Mouse (Mus musculus): Measurements from ENCODE around the gene Gldc. TPM values are rescaled to one million over a fixed set of nuclear protein-coding genes. Genes with fewer than 3 reads are reported as not detected.

The Gldc gene
- polyA plus RNA-seq, 1 experiment from 2014 or later: 1.1 TPM

DNA sequence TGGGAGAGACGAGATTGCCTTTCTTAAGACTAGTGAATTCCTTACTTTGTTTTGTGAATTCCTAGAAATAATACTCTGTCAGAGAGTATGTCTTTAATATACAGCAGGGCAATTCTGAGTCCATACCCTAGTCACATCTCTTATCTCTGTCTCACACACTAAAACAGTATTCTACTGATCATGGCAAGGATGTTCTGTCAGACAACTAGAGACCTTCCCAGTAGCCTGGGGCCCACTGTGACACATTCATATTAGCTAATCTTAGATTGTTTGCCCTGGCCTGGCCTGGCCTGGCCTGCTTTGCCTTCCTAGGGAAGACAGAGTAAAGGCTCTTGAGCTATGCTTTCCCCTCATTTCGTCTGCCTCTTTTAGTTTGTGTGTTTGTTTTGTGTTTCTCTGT lies 124.6 kb downstream of the Gldc start:
- 0 out of 2 replicates have a peak, but pooled peaks cover 3% of the 10 kb centered on the region for H3K4me1 ChIP-seq (ENCODE audit: control insufficient read depth, insufficient read depth, low read length)
- peaks cover 11% of the 10 kb centered on the region for H3K36me3 ChIP-seq (ENCODE audit: control insufficient read depth, insufficient read depth)
- no peaks in the 10 kb centered on the region; the same call in 1 of the 2 replicates for H3K9me3 ChIP-seq (replicated peaks; ENCODE audit: control insufficient read depth, low read length)
- H3K9ac ChIP-seq (ENCODE audit: low read length): no peak overlapping the region
- H3K4me3 ChIP-seq (ENCODE audit: low read length): no peak overlapping the region
- no peak overlapping the region for H3K27ac ChIP-seq (ENCODE audit: low read length)
- no peak overlapping the region for H3K4me2 ChIP-seq (ENCODE audit: low read depth, low read length)
- 73% methylated on average over 2 of the region's 2 CpGs for WGBS
- H3K27me3 ChIP-seq (ENCODE audit: control insufficient read depth, insufficient read depth, low read length): no peaks in the 10 kb centered on the region
- no peak for ATAC-seq (replicated peaks; ENCODE audit: extremely low read depth, insufficient read depth, low FRiP score)

Other genes starting within 250 kb of the Gldc start
- not detected in 2 replicates for gene Trpd52l3, start 171.6 kb downstream of the Gldc start, polyA plus RNA-seq (2015; fragmentation: Nextera tagmentation; extraction: Ambion mirVana)
- 41.9 and 42.5 TPM in 2 replicates for gene Uhrf2, start 144.9 kb downstream of the Gldc start, polyA plus RNA-seq (2015; fragmentation: Nextera tagmentation; extraction: Ambion mirVana)
- gene Mbl2, start 57.5 kb upstream of the Gldc start, polyA plus RNA-seq (2015; fragmentation: Nextera tagmentation; extraction: Ambion mirVana): not detected in 2 replicates